Mouse (Mus musculus): Measurements from ENCODE around the gene F13a1.

F13a1 gene

DNA sequence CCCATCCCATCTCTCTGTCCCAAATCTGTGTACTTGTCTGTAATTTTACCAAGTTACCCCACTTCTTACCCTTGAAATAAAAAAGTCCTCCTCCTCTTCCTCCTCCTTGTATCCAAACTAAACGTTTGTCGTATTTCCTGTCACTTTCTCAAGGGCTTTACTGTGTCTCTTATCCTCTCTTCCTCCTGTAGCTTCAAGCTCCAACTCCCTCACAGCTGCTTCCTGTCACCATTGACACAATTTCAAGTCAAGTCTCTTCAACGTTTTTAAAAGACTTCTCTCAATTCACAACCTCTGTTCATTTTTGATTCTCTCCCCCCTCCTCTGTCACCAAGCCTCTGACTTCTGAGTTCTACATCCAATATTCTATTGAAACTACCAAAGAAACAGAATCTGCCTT, at the start of gene F13a1:
TSS of gene F13a1 (minus strand) at position 119 of the 400 bp plus-strand sequence.
- DNase-seq: no peak

DNA sequence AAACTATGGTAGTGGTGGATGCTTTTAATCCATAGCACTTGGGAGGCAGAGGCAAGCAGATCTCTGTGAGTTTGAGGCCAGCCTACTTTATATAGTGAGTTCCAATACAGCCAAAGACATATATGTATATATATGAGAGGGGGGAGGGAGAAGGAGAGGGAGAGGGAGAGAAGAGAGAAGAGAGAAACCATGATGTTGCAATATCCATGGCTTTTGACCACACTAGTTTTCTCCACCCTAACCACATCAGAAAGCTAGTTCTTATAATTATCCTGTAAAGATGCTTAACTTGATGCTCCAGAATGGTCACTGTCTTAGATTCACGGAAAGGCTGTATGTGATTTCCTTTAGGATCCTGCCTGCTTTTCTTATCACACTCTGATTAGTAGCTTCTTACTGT, 41.6 kb upstream of the F13a1 start:
- DNase-seq: no peak

DNA sequence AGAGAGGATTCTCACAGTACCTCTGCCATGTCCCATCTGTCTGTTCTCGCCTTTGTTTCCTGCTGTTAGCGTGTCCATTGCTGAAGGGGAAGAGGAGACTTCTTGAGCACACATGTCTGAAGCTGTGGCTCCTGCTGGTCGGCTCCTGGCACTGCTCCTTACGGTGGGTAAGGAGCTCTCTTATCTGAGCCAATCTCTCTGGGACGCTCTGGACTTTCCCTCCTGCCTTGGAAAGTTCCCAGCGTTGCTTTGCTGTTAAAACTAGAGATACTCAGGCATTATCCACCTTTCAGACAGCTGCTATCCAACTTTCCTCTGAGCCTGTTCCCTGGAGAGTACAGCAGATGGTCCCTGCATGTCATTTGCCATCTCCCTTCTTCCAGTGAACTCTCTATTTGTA, 39.1 kb upstream of the F13a1 start:
- no peak for DNase-seq

DNA sequence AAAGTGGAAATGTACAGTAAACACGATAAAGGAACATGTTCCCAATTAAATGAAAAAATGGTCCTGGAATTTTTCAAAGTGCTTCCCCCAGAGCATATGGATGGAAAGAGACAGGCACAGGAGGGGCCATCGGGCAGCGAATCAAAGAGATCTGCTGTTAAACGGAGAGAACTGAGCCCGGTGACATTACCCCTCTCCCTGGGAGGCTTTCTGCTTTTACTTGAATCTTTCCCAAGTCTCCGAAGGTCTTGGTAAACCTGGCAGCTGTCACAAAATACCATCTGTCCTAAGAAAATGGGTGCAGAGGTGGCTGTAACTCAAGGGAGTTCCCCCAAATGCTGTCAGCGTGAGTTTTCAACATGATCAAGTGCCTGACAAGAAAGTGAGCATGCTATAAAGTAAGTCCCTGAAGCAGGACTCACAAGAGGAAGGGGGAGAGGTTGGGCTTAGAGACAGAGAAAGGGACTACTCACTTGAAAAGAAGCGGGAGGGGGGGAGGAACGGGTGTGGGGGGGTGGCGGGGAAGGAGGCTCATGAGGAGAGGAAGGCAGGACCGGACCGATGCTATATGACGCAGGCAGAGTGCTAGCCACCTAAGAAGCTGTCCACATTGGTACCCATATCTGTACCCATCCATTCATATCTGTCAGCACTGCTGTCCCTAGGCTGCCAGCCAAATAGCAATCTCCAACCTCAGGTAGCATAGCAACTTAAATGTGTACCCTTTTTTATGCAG, 31.6 kb upstream of the F13a1 start:
- DNase-seq: no peak

DNA sequence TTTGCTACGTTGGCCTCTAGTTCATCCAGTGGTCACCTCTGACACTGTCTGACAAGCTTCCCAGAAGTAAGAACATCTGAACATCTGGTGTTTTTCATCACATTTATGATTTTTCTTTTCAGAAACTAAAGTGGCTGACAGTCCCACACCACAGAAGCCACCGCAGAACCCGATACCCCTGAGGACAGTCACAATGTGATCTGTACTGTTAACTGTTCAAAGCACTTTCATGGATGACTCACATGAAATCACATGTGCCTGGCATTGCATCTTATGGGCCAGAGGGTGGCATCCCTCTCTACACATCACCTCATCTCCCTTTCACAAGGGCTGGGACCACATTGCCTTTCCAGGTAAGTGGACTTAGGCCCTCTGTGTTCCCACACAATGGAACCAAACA, 21.3 kb upstream of the F13a1 start:
- DNase-seq: no peak

DNA sequence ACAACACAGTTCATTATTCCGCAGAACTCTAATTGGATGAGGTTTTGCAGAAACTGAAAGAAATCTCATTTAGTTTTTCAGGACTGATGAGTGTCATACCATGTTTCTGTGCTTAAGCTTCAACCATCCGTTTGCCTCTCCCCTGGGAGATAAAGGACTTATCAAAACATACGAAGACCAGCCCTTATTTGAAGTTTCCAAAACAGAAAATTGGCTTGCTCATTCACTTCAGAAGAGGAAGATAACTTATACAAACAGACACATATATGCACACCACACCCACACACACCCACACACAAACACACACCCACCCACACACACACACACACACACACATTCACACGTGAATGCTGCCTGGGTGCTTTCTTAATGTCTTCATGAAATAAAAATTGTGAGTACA, 20.8 kb upstream of the F13a1 start:
- DNase-seq: no peak

DNA sequence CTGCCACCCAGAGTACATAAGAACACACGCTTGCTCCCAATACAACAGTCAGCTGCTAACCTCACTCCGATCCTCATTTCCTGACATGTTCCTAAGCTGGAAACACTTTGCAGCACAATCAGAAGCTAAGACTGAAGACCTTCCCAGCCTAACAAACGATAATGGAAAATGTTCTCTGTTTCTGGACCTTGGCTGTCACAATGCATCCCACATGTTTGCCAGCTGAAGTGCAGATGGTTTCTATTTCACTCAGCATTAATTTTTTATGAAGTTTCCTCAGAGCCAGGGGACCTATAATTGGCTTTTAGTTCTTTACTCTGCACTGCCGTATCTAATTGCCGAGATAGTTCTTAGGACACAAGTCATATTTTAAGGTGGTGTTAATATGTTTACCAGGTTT, 10.8 kb upstream of the F13a1 start:
- no peak for DNase-seq

DNA sequence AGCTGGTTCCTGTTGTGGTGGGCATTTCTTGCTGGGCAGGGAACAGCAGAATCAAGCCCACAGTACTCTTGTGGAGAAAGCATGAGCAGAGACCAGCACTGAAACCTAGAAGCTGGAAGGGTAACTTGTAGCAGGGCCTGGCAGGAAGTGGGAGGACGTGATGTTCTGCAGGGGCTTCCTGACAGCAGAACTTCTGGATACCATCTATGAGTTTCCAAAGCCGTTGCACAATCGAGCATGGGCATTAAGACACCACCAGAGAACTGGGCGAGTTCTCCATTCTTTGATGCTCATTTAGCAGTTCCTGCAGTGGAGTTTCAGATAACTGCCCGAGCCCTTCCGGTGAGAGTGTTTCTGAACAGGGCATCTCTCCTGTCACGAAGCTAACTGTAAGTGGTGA, 6.6 kb upstream of the F13a1 start:
- peak; percentile 51 for DNase-seq

DNA sequence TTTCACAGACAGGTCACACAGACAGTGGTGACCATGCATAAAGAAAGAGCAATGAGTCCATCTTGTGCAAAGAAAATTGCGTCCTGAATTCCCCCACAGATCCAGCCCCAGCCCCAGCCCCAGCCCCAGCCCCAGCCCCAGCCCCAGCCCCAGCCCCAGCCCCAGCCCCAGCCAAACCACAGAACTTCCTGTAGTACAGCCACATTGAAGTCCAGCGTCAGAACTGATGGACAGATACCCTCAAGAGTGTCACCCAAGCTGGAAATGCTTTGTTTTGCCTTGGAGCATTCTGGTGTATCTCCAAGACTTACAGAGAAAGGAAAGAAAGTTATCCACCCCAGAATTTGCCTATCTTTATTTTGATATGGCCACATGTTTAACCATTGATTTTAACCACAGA, 413 bp downstream of the F13a1 start:
- no peak for DNase-seq

DNA sequence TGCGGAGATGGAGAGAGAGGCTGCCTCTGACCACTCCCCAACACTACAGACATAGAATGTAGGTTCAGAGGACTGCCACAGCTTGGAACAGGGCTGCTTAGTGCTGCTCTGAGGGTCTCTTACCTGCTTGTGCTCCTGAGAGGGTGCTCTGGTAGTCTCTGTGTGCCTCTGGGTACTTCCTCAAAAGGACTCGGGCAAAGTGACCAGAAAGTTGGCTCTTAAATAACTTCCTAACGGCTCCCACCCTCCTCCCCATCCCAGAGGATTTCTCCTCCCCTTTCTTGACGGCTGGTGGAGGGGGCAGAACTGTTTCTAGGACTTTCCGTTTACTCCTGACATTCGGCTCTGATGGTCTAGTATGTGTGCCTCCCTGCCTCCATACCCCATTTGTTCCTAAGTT, 1.0 kb downstream of the F13a1 start:
- peak; percentile 39 for DNase-seq

DNA sequence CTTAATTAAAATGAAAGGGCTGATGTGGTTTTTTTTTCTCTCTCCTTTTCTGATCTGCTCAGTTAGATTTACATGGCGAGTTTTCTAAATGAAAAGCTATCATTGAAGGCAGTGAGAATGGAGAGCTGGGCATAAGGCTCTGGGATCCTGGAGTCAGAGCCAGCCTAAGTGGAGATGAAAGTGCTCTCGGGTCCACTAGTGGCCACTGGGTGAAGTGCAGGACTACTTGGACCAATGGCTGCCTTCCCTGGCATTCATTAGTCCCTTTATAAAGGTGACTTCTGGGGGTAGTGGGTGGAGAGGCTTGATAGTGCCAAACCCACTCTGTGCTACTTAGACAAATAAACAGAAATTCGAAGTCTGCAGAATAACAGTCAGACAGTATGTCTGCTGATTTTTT, 5.0 kb downstream of the F13a1 start:
- DNase-seq: peak; percentile 63

DNA sequence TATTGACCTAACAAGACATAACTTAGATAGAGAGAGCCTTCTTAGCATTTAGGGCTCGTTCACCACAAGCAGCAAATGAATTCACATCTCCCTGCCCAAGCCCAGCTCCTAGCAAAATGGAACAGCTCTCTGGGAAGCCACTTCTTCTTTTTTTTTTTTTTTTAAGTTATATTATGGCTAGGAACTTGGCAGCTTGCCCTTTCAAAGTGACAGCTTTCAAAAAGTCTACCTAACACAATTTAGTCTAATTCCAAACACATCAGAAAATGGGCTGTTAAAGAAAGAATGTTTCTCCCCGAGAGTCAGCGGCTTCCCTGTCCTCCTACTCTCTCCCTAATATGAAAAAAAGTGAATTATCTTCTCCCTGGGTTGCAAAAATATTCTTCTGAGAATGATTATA, 15.3 kb downstream of the F13a1 start:
- no peak for DNase-seq

DNA sequence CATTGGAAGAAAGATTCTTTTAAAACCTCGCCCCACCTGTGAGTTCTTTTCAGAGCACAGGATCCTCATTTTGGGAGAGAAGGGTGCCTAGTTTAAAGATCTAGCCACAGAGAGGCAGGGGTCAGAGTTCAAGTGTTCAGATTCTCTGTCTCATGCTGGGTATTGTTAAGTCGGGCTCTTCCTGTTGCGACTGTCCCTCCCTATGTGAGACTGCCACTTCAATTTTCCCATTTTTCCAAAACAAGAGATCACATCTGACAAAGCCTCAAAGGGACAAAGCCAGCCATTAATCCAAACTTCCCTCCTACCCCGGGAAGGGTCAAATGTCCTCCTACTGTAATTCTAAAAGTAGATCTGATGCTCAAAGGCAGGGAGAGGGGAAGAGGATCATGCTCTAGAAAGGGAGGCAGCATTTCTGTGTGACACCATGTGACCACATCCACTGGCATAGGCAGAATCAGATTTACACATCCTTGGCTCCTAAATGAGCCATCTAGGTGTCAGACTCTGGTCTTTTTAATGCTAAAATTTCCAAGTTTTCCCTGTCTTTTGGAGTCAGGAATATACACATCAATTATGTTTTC, 24.0 kb downstream of the F13a1 start:
- no peak for DNase-seq

DNA sequence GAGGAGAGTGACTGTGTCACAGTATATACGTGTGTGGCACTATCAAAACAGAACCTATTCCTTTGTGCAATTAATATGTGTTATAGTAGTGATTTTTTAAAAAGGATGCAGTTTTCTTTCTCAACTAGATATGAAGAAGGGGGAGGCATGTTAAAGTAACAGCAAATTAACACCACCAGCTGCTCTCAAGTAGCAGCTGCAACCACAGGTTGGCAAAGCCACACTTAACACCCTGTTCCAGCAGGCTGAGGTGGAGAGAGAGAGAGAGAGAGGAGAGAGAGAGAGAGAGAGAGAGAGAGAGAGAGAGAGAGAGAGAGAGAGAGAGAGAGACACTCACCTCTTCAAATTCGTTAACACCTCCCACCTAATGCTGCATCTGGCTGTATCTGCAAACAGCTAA, 28.5 kb downstream of the F13a1 start:
- peak; percentile 31 for DNase-seq

DNA sequence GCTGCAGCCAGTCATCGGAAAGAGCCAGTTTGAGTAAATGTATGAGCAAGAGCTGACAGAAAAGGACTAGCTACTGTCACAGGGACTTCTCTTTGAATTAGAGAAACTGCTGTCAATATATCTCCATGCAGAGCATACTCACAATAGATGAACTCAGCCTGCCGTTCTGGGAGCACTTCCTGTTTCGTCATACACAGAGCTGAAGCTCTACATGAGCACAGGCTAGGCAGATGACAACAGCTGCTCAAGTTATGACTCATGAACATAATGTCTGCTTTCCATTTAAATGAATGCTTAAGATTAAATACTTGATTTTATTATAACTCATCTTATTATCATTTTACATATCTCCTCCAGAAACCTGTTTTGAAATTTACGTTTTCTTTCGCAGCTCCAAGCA, 39.3 kb downstream of the F13a1 start:
- DNase-seq: peak; percentile 28

DNA sequence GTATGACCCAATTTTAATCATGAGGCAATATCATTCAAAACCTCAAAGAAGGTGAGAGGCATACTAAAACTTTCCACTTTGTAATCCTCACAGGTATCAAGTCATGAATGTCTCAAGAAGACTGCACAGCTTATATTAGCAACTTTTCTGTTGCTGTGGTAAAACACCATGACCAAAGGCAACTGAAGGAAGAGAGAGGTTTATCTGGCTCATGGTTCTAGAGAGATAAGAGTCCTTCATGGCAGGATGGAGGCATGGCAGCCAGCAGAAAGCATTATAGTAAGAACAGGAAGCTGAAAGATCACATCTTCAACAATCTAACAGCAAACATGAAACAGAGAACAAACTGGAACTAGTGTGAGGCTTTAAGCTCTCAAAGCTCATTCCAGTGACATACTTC, 43.8 kb downstream of the F13a1 start:
- DNase-seq: no peak

DNA sequence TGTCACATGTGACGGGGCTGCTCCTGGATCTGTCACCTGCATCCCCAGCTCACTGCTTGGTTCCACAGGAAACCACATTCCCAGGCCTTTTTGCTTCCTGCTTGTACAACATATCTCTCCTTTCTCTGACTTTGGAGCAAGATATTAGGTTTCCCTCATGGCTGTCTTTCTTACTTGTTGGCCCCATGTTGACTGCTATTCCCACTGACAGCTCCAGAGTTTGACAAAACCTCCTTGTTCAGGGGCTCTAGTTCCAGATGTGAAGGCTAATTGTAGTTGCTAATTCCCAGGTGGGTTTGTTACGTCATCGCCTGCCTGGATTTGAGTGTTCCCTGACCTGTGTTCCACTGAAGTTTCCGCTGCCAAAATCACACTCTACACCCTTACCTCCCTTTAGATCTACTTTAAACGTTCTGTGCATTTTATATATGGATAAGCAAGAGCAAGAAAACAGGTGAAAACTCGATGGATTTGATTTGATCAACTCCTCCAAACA, 50.8 kb downstream of the F13a1 start:
- DNase-seq: no peak

DNA sequence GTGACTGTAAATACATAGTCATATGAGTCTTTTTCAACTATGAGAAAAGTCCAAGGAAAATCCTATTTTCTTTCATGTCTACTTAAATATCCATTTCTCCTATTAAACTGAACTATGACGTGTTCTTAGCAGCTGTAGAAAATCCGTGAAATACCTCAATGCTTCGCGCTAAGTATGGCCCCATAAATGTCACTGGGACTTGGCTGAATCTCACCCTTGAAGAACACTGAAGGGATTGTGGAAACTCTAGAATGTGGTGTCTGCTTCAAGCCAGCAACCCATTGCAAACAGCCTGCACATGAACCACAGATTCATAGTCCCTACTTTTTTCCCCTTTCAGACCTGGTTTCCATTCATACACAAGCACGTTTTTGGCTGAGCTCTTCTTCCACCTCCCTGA, 56.5 kb downstream of the F13a1 start:
- DNase-seq: no peak

DNA sequence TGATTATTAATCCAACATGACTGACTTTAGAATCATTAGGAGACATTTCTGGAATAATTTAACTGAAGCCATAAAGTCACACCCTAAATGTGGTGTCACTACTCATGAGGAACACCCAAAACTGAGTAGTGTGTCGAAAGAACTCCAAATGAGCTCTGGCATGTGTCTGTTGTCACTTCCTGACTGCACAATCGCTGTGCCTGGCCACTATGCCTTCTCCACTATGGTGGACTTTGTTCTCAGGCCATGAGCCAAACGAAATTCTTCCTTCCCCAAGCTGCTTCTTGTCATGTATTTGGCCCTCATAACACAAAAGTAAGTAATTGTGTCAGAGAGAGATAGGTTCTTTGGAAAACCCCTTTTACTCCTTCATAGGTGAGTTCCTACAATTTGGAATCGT, 61.7 kb downstream of the F13a1 start:
- DNase-seq: no peak

DNA sequence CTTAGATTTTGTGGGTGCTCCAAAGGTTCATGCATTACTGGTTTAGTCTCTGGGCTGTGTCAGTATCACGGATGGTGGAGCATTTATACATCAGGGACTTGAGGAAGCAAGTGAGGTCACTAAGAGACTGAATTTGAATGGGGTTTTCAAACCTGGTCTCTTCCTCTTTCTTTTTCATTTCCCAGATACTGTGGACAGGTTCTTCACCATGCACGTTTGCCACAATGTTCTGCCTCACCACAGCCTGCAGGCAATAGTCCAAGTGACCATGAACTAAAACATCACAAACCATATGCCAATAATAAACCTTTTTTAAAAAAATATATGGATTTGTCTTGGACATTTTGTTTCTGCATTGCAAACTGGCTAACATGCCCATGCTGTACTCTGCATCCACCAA, 77.0 kb downstream of the F13a1 start:
- no peak for DNase-seq

DNA sequence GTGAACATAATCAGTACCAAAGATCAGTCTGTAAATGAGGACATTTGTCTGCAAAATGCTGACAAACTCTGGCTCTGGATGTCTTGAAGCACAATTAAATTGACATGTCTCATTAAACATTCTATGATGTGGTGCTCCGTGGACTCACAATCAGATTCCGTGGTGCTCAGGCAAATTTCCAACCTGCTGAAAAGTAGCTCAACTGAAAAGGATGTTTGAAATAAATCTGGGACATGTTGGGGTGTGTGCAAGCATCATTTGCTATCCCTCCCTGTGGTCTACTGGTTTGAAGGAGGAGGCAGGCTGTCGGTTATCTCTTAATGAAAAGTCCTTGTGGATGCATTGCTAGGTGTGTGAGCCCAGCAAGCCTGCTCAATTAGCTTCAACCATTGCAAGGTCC, 77.8 kb downstream of the F13a1 start:
- no peak for DNase-seq

DNA sequence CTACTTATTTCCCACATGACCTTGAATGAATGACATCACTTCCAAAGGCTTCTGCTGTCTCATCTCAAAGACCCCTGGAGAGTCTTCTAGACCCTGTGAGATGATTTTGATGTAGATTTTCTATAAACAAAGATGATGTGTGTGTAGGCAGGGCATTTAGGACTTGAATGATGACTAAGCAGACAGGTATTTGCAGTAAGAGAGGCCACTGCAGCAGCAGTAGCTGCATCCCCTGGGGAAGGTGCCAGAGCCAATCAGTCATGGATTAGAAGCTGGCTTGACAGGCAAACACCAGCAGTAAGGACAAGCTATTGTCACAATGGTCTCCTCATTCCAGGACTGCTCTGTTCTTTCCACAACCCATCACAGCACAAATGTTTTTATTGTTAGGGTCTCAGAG, 87.1 kb downstream of the F13a1 start:
- no peak for DNase-seq

DNA sequence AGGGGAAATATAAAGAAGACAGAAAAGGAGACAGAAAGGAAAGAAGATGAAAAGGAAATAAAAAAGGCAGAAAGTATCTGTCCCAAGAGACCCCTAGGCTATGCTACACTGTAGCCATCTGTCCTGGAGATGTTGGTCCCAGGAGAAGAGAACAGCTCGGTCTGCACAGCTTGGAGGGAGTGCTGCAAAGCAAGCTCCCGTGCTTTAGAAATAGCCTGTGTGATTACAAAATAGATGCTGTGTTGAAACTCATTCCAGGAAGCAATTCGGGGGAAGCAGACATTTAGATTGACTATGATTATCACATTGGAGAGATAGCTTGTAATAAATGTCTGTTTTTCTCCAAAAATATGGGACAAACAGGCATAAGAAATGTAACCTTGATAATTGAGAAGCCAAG, 91.0 kb downstream of the F13a1 start:
- DNase-seq: no peak

DNA sequence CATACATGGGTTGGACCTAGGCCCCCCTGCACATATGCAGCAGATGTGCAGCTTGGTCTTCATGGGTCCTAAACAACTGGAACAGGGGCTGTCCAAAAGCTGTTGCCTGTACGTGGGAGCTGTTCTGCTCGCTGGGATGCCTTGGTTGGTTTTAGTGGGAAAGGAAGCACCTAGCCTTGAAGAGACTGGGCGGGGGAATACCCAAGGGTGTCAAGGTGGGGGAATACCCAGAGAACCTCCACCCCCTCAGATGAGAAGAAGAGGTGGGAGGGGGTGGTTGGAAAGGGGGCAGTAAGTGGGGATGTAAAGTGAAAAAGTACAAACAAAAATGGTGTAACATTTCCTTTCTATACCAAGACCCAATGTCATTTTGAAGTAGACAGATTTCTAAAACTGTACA, 95.1 kb downstream of the F13a1 start:
- DNase-seq: no peak

DNA sequence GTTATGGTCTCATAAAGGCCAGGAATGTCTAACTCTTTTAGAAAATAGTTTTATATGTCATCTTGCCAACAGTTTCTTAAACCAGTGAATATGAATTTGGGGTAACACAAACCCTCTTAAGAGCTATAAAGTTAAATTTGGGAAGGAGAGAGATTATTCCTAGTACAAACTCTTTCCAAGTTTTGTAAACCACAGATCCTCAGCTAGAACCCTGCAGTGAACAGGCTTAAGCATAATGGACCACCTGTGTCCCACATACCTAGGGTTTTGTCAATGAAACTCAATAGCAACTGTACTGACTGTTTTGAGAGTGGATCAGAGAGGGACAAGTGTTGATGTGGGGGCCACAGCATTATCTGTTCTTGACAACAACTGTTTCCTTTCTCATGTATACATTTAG, 96.4 kb downstream of the F13a1 start:
- DNase-seq: no peak

All from thymus, postnatal 4 days (tissue).